Mouse (Mus musculus) testis, adult 2 months (tissue): ENCODE measurements around the gene Ube2f. TPM values are rescaled to one million over a fixed set of nuclear protein-coding genes. Genes with fewer than 3 reads are reported as not detected.

Experiments used
- H3K27ac ChIP-seq: fragments of 200-500 bp; 2 replicates; pipeline ENCODE4 v1.5.1; 2012; ENCODE audit warnings: low read depth, low read length; ENCODE audit not compliant: control insufficient read depth, insufficient read depth
- H3K27me3 ChIP-seq: fragments of 200-500 bp; 2 replicates; pipeline ENCODE4 v1.6.1; 2012; ENCODE audit warnings: mild to moderate bottlenecking, low read length, moderate library complexity; ENCODE audit not compliant: control insufficient read depth, insufficient read depth
- H3K36me3 ChIP-seq: fragments of 200-500 bp; 2 replicates; pipeline ENCODE4 v1.6.1; 2012; ENCODE audit warnings: mild to moderate bottlenecking, low read length; ENCODE audit not compliant: control insufficient read depth, insufficient read depth
- H3K4me1 ChIP-seq: fragments of 200-500 bp; 2 replicates; pipeline ENCODE4 v1.6.1; 2012; ENCODE audit warnings: low read length; ENCODE audit not compliant: control insufficient read depth, insufficient read depth
- H3K4me3 ChIP-seq: fragments of 200-500 bp; 2 replicates; pipeline ENCODE4 v1.5.1; 2012; ENCODE audit warnings: low read depth, mild to moderate bottlenecking, low read length, moderate library complexity, mixed read lengths; ENCODE audit not compliant: control insufficient read depth
- CTCF ChIP-seq: fragments of 200-500 bp; IDR thresholded peaks from 2 replicates; pipeline ENCODE4 v1.5.1; 2012; ENCODE audit warnings: low read depth, mild to moderate bottlenecking, inconsistent platforms, low read length, moderate library complexity; ENCODE audit not compliant: control insufficient read depth, insufficient read depth, insufficient replicate concordance
- POLR2A ChIP-seq: fragments of 200-500 bp; IDR thresholded peaks from 2 replicates; pipeline ENCODE4 v1.6.1; 2012; ENCODE audit warnings: low read depth, mild to moderate bottlenecking, inconsistent platforms, low read length, moderate library complexity; ENCODE audit not compliant: control insufficient read depth
- polyA plus RNA-seq: library from polyadenylated mRNA; depleted of rRNA; stranded (reverse); fragments of >200 nt; gene quantifications from 2 replicates; pipeline ENCODE4 v1.2.3, GENCODE M21; 2012

Ube2f gene
- polyA plus RNA-seq, 1 experiment = 159 TPM

GRCm38 (mm10) chr1:91297799-91298744 is 48.0 kb downstream of the Ube2f start, which contains the start of gene Scly:
Gene Scly, plus strand, starts transcription at chr1:91298338.
- Histone ChIP-seq H3K36me3 (no peaks in the 10 kb centered on the region), H3K4me3 (peak within 1 kb of the TSS; percentile 98), H3K27ac (peak within 1 kb of the TSS; percentile 41), H3K4me1 (peaks cover 9% of the 10 kb centered on the region), H3K27me3 (no peaks in the 10 kb centered on the region)
- TF ChIP-seq CTCF (no peak), POLR2A (peak; percentile 31)

- Histone ChIP-seq H3K4me3 (peak overlapping the region; percentile 56), H3K4me1 (peaks cover 9% of the 10 kb centered on the region), H3K36me3 (no peaks in the 10 kb centered on the region), H3K27me3 (no peaks in the 10 kb centered on the region), H3K27ac (no peak overlapping the region)
- TF ChIP-seq CTCF (no peak), POLR2A (no peak)
Measured at GRCm38 (mm10) chr1:91299026-91299706, 49.1 kb downstream of the Ube2f start.

- TF ChIP-seq CTCF (no peak), POLR2A (no peak)
- no peaks in the 10 kb centered on the region for H3K27me3 ChIP-seq
- H3K4me1 ChIP-seq = peaks cover 9% of the 10 kb centered on the region
- H3K27ac ChIP-seq = no peak overlapping the region
- no peak overlapping the region for H3K4me3 ChIP-seq
- no peaks in the 10 kb centered on the region for H3K36me3 ChIP-seq
Measured at GRCm38 (mm10) chr1:91299707-91300426, 49.8 kb downstream of the Ube2f start.

GRCm38 (mm10) chr1:91301206-91301920 is 51.3 kb downstream of the Ube2f start:
- no peaks in the 10 kb centered on the region for H3K27me3 ChIP-seq
- TF ChIP-seq CTCF (no peak), POLR2A (no peak)
- H3K27ac ChIP-seq = no peak overlapping the region
- no peak overlapping the region for H3K4me3 ChIP-seq
- peaks cover 9% of the 10 kb centered on the region for H3K4me1 ChIP-seq
- peaks cover 2% of the 10 kb centered on the region; the same call in 1 of the 2 replicates for H3K36me3 ChIP-seq

GRCm38 (mm10) chr1:91302021-91302420 is 51.9 kb downstream of the Ube2f start:
- Histone ChIP-seq H3K27ac (no peak overlapping the region), H3K4me3 (no peak overlapping the region), H3K4me1 (peaks cover 9% of the 10 kb centered on the region), H3K36me3 (peaks cover 2% of the 10 kb centered on the region; the same call in 1 of the 2 replicates), H3K27me3 (no peaks in the 10 kb centered on the region)
- TF ChIP-seq CTCF (no peak), POLR2A (no peak)

- Histone ChIP-seq H3K36me3 (peaks cover 4% of the 10 kb centered on the region; the same call in 1 of the 2 replicates), H3K4me3 (no peak overlapping the region), H3K4me1 (no peaks in the 10 kb centered on the region), H3K27me3 (no peaks in the 10 kb centered on the region), H3K27ac (no peak overlapping the region)
- no peak for TF ChIP-seq CTCF
- TF ChIP-seq POLR2A = no peak
Measured at GRCm38 (mm10) chr1:91304621-91305020, 54.5 kb downstream of the Ube2f start.
